Mouse (Mus musculus) layer of hippocampus, adult 6 months (tissue): ENCODE data around the gene Scube3. TPM values are rescaled to one million over a fixed set of nuclear protein-coding genes. Genes with fewer than 3 reads are reported as not detected.

Experiments used
- long read RNA-seq, 2 experiments: library from polyadenylated mRNA; unstranded; transcript quantifications; one replicate each; pipeline ENCODE4 v2.0.0; 2019 to 2020
- polyA plus RNA-seq: library from polyadenylated mRNA; unstranded; fragments of <200 nt; fragmentation: Nextera tagmentation; gene quantifications from 2 replicates; pipeline ENCODE4 v1.2.3, GENCODE M21; 2021

The Scube3 gene
- polyA plus RNA-seq = 0.16 and 0.68 TPM in 2 replicates
- long read RNA-seq, experiment 1 = 0 reads
- long read RNA-seq, experiment 2, partial matches to known transcripts = 0 of 1 reads
- long read RNA-seq, experiment 2, other reads (novel, unspliced or antisense) = 1 of 1 reads

DNA sequence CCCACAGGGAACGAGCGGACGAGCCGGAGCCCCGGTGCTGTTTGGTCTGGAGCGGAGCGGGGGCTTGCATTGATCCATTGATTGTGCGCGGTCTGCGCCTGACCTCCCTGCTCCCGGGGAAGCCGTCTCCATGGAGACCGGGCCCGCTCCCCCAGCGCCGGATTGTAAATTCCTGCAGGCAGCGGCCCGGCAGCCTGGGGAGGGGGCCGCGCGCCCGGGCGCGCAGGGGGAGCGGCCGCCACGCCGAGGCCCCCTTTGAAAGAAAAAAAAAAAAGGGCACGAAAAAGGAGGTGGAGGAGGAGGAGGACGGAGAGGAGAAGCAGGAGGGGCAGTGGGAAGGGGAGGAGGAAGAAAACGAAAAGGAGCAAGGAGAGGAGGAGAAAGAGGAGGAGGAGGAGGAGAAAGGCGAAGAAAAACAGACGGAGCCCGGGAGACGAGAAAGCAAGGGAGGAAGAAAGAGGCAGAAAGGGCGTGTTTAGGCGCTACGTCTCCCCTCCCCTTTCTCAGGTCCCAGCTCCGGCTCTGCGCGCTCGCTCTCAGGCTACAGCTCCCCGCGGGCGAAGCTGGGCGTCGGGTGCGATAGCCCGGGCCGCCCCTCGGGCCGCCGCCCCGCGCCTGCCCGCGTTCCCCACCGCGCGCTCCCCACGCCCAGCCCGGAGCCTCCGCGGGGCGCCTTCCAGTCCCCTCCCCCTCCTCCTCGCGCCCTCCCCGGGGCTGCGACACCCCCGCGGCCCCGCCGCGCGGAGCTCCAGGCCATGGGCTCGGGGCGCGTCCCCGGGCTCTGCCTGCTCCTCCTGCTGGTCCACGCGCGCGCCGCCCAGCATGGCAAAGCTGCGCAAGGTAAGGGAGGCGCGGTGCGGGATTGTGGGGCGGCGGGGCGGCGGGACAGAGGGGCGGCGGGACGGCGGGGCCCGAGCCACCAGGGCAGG is at the start of gene Scube3:
Scube3 (plus strand) TSS at position 371 of the 929 bp plus-strand sequence.

DNA sequence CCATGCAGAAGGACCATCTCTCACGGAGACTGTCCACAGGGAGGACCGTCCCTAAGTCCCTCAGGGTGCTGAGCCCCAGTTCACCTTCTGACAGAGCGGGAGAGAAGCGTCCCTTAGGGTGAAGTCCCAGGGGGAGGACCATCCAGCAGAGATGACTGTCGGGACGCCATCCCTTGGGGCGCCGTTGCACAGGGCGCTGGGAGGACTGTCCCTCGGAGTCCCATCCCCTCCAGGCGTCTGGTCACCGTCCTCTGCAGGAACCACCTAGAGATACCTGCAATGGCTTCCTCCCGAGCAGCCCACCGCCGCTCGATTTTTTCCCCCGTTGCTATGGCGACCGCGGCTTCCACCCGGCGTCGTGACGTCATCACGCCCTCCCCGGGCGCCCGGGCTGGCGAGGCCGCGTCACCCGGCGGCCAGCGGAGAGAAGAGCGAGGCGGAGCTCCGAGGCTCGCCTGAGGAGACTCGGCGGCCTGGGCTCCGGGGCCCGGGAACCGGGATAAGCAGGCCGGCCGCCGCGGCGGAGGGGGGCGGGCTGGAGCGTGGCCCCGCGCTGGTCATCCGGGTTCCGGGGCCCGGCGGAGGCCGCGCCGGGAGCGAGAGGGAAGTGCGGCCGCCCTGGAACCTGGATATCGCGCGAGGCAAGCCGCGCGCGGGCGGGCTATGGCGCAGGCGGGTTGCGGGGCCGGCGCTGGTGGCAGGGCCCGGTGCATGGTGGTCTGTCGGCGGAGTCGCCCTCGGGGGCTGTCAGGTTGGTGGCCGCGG is 35.0 kb downstream of the Scube3 start, which contains the start of gene Zfp523:
Zfp523 (plus strand) TSS at position 355 of the 765 bp plus-strand sequence.

DNA sequence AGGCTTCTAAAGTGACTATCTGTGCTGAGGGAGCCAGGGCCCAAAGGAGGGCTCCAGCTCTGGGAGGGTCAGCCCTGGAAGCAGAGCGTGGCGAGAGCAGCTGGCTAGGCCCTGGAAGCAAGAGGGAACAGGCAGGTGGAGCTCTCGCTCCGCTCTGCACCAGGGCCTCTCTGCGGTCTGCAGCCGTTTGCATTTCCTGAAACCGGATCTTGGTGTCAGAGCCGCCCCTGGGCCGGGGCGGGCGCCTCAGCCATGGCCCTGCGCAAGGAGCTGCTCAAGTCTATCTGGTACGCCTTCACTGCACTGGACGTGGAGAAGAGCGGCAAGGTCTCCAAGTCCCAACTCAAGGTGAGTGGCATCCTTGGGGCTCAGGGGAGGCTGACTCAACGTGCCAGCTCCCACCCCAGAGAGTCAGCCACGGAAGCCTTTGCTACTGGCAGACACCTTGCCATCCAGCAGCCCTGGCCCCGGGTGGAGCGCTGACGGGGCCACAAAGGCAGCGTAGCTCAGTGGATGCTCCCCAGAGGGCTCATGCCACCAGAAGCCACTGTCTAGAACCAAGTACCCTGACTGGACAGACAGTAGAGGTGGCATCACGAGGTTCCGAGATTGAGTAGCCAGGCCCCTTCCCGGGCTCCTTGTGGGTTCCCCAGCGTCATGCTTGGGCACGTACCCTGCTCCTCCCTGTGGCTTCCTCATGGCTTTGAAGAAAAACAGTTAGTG is 65.8 kb downstream of the Scube3 start, which contains the start of gene Def6:
Def6 (plus strand) TSS at position 188 of the 723 bp plus-strand sequence.

Other genes with a start within 250 kb of the Scube3 start
- 5.5 and 6.5 TPM in 2 replicates for gene Anks1, start 232.8 kb upstream of the Scube3 start, polyA plus RNA-seq
- 37.8 and 47.3 TPM in 2 replicates for gene Taf11, start 232.3 kb upstream of the Scube3 start, polyA plus RNA-seq
- 1.2 and 1.4 TPM in 2 replicates for gene Tcp11, start 61.5 kb upstream of the Scube3 start, polyA plus RNA-seq
- gene Zfp523, start 35.0 kb downstream of the Scube3 start, polyA plus RNA-seq = 15.8 and 17.1 TPM in 2 replicates
- 1.5 and 2.0 TPM in 2 replicates for gene Def6, start 65.6 kb downstream of the Scube3 start, polyA plus RNA-seq
- gene Ppard, start 90.6 kb downstream of the Scube3 start, polyA plus RNA-seq = 2.5 and 4.8 TPM in 2 replicates
- gene Fance, start 171.4 kb downstream of the Scube3 start, polyA plus RNA-seq = 23.4 and 23.5 TPM in 2 replicates
- gene Rpl10a, start 186.3 kb downstream of the Scube3 start, polyA plus RNA-seq = 906 and 1,055 TPM in 2 replicates
- gene Tead3, start 208.7 kb downstream of the Scube3 start, polyA plus RNA-seq = 0.13 and 0.18 TPM in 2 replicates
- 0.10 TPM in 1 of 2 replicates, not detected in the other for gene Tulp1, start 223.1 kb downstream of the Scube3 start, polyA plus RNA-seq